Mouse (Mus musculus) gastrocnemius, adult 2 months (tissue): ENCODE measurements around the gene Tspan7. TPM values are rescaled to one million over a fixed set of nuclear protein-coding genes. Genes with fewer than 3 reads are reported as not detected.
A peak's percentile ranks its signal among the peaks of the same experiment; 100 is the strongest.

Experiments
- DNase-seq: peaks from one replicate; pipeline ENCODE4 v3.0.0; 2022
- H3K27ac ChIP-seq: fragments of 200-600 bp; 2 replicates; pipeline ENCODE4 v1.8.1; 2022; ENCODE audit warnings: mild to moderate bottlenecking
- H3K4me3 ChIP-seq: fragments of 200-600 bp; 2 replicates; pipeline ENCODE4 v1.8.1; 2022; ENCODE audit warnings: mild to moderate bottlenecking, moderate library complexity
- CTCF ChIP-seq: fragments of 200-600 bp; IDR thresholded peaks from 2 replicates; pipeline ENCODE4 v1.8.1; 2022; ENCODE audit warnings: antibody characterized with exemption, mild to moderate bottlenecking, moderate library complexity
- intact Hi-C: fragments of 180-260 bp; cut with DNase I; formaldehyde crosslinking; loops from one replicate; pipeline ENCODE4 v1.15.1; 2025
- total RNA-seq, 2 experiments: library from RNA; stranded (reverse); gene quantifications; 2 replicates each; pipeline ENCODE4 v1.2.3; 2021

The Tspan7 gene
- total RNA-seq, 2 experiments from 2014 or later, result 87.5 to 127 TPM

DNA sequence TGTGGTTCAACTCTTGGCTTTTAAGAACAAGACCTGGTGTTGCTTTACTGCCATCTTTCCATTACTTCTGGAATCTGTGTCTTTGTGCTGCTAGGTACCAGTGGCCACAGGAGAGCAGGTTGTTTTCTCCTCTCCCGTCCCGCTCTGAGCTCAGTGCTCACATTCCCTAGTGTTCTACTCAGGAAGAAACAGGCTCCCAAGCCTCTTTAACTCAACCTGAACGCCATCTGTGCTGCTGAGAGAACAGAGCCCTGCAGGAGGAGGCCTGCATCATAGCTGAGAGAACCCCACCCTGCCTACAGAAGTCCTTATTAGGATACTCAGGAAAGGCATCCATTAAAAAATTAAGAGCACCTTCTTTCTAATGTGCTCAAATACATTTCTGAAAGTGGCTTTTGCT is 80.9 kb downstream of the Tspan7 start:
- Histone ChIP-seq H3K4me3 (no peak overlapping the region), H3K27ac (no peak overlapping the region)
- DNase-seq, result no peak
- intact Hi-C loops, result no loop called here
- no peak for TF ChIP-seq CTCF

DNA sequence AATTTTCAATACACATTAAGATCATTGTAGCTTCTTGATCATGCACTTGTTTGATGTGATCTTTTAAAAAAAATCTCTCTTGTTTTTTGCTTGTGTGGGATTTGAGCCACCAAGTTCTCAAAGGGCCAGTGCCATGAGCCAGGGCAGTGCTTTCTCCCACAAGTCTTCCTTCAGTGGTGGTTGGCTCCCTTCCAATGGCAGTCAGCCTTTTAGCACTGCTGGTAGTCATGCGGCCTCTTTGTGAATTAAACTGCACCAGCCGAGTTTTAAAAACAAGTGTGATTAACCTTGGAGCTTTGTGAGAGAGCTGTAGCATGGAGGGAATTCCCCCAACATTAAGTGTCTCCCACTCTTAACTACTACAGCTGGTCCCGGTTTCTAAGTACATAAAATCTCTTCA is 89.6 kb downstream of the Tspan7 start:
- H3K27ac ChIP-seq, result peak overlapping the region; percentile 61

DNA sequence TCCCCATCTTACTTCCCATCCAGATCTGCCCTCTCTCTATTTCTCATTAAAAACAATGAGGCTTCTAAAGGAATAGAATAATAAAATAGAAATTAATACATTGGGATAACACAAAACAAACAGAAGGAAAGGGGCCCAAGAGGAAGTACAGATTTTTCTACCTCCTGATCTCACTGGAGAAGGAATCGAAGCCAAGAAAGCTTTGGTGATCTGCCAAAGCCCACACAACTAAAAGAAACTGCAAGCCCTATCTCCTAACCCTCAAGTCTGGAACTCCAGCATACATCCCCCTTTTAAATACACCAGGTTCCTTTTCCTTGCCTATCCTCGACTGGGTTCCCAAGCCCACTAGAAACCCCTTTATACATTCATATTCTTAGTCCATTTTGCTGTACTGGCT is 90.4 kb downstream of the Tspan7 start:
- TF ChIP-seq CTCF, result no peak
- Histone ChIP-seq H3K27ac (peak overlapping the region; percentile 61; the same call in 1 of the 2 replicates), H3K4me3 (no peak overlapping the region)
- no peak for DNase-seq
- intact Hi-C loops, result no loop called here

More for the DNA sequence above, 89.6 kb downstream of the Tspan7 start:
- no peak overlapping the region for H3K4me3 ChIP-seq
- intact Hi-C loops, result no loop called here
- DNase-seq, result peak; percentile 37
- TF ChIP-seq CTCF, result no peak

DNA sequence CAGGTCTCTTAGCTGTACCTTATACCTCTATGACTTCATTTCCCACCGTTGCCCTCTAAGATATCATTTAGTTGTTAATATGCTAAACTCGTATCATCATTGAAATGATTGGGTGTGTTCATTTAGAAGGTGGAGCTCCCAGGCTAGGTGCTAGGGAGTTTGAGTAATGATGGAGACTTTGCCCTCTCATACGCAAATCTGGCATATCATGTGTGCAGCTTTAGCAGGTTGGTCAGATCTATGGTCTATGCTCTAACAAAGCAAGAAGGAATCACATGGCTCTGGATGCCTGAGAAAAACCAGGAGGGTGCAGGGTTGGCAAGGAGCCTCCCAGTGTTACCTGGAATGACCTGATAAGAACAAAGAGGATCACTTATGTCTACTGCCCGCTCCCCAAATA is 91.4 kb downstream of the Tspan7 start:
- DNase-seq, result no peak
- no peak for TF ChIP-seq CTCF
- H3K27ac ChIP-seq, result peak overlapping the region; percentile 20; the same call in 1 of the 2 replicates
- H3K4me3 ChIP-seq, result no peak overlapping the region
- intact Hi-C loops, result no loop called here

DNA sequence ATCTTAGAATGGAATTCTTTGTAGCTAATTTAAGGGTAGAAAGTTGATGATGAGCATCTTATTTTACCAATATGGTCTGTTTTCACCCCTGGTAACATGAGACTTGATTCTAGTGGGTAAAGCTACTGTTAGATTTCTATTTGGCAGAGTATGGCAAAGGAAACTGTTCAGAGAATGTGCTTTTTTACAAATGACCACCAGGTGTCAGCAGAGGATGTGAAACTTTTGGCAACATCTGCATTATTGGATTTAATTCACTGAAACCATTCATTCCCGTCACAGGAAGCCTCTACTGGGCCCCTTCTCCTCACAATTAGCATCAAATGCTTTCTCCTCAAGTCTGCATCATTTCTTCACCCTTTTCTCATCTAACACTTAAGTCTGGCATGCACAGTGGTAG is 92.4 kb downstream of the Tspan7 start:
- intact Hi-C loops, result no loop called here
- DNase-seq, result no peak

DNA sequence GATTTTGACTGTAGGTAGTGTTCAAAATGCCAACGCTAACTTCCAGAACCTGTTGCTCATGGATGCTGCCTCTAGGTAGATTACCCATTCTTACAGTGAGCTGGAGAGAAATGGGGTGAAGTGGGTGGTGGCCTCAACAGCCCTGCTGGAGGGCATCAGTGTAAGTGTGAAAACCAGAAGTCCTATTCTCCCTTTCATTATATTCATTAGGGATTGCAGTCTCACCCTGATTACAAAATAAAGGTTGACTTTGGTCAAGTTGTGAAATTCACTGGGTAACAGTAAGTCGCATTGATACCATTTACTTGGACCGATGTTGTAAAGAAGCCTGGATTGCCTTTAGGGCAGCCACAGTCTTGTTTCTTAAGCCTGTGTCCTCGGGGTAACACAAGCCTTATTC is 97.8 kb downstream of the Tspan7 start:
- H3K27ac ChIP-seq, result no peak overlapping the region
- TF ChIP-seq CTCF, result no peak
- DNase-seq, result no peak
- intact Hi-C loops, result no loop called here
- no peak overlapping the region for H3K4me3 ChIP-seq

More for the DNA sequence above, 92.4 kb downstream of the Tspan7 start:
- peak; percentile 70 for TF ChIP-seq CTCF
- no peak overlapping the region for H3K27ac ChIP-seq
- no peak overlapping the region for H3K4me3 ChIP-seq

DNA sequence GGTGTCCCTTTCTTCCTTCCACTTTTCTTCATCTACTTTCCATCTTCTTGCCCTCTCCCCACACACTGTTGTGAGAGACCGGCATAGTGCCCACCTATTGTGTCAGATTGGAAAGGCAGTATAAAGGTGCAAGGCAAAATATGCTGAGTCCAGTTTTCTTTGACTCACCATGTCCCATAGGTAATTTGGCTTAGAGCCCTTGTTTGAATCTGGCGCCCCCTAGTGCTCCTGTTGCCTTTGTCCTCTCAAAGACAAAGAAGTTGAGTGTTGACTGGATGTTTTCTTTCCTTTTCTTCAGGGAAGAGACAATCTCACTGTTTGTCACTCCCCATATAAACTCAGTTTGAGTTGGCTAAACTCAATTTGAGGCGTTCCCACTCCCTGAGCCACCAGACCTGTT is 107.3 kb downstream of the Tspan7 start:
- intact Hi-C loops, result loop anchor here (5.0 kb wide), 1 partner anchor 220 kb away; no protein-coding TSS in a partner anchor
- TF ChIP-seq CTCF, result peak; percentile 51

DNA sequence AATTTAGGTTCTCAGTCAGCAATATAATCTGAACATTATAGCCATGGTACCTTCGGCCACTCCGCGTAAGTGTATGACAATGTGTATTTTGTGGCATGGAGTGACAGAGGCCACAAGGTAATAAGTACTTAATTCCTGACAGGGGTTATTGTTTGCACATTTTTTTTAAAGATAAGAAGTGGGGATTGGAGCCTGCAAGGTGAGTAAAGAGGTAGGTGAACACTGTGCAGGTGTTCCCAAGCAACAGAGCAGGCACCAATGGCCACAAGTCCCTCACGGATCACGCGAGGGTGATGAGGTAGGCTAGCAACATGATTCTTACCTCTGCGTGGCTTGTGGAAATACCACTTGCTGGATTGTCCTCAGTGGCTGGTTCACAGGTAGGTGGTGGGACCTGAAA is 108.6 kb downstream of the Tspan7 start:
- TF ChIP-seq CTCF, result no peak
- no peak overlapping the region for H3K27ac ChIP-seq
- no peak overlapping the region for H3K4me3 ChIP-seq
- no peak for DNase-seq
- intact Hi-C loops, result loop anchor here (5.0 kb wide), 1 partner anchor 221 kb away; no protein-coding TSS in a partner anchor

More for the DNA sequence above, 107.3 kb downstream of the Tspan7 start:
- peak; percentile 35 for DNase-seq
- Histone ChIP-seq H3K4me3 (no peak overlapping the region), H3K27ac (no peak overlapping the region)

DNA sequence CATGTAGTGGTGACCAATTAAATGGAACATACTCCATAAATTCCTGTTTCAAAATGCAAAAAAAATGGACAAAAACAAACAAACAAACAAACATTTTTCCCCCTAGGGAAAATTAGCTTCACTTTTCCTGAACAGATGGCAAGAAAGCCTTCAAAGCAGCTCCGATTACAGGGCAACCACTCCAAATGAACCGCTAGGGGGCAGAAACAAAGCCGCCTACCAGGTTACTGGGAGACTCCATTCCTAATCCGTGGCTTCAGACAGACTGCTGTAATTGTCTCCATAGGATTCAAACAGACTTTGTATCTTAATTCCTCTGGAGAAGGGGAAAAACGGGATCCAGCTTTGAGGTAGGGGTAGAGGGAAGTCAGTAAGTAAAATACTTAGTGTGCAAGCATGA is 132.2 kb downstream of the Tspan7 start:
- TF ChIP-seq CTCF, result peak; percentile 51
- DNase-seq, result no peak
- intact Hi-C loops, result no loop called here
- no peak overlapping the region for H3K4me3 ChIP-seq
- H3K27ac ChIP-seq, result no peak overlapping the region

DNA sequence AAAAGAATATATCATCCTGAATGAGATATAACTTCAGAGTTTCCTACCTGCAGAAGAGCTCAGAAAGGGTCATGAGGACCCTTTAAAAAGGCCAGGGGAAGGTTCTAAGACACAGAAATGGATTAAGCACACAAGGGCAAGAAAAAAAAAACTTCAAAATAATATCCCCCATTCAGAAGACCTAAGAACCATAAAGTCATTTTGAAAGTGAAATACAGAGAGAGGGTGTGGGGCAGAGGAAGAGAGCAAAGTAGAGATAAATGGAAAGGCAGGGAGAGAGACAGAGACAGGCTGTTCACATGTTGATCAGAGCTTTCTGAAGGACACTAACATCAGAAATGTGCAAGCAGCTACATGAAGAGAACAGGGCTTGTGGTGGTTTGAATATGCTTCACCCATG is 156.1 kb downstream of the Tspan7 start:
- DNase-seq, result no peak
- TF ChIP-seq CTCF, result no peak
- Histone ChIP-seq H3K27ac (no peak overlapping the region), H3K4me3 (no peak overlapping the region)
- intact Hi-C loops, result no loop called here

Other genes starting within 250 kb of the Tspan7 start
- gene Otc, start 232.9 kb upstream of the Tspan7 start, total RNA-seq, result not detected
- 10 to 100 TPM; 23.9 to 26.1 TPM for gene Mid1ip1, start 229.9 kb downstream of the Tspan7 start, total RNA-seq